Mouse (Mus musculus): ENCODE results near the gene Apod.

DNA sequence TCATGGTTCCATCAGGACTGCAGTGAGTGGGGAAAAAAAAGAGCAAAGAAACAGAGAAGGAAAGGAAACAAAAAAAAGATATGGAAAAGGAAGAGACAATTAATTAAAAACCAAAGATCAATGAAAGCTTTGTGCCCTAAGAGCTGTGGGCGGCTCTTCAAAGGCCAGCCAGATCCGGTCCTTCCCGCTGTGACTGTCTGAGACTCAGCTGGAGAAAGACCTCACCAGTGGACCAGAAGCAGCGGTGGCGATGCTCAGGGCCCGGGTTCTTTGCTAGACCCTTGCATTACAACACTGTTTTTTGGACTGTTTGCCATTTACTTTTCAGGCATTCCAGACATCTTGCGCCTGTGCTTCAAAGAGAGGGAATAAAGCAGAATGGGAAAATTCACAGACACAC is 14.1 kb downstream of the Apod start:
- TF ChIP-seq CTCF (IDR thresholded peaks at IDR 0.05; ENCODE audit: borderline replicate concordance, control insufficient read depth, extremely low read depth, insufficient read depth, low read length, poor library complexity) (no peak), POLR2A (IDR thresholded peaks at IDR 0.05; ENCODE audit: control insufficient read depth, extremely low read depth, insufficient read depth, low read length, poor library complexity) (no peak)
